Mouse (Mus musculus): ENCODE measurements around the gene Rasgrp4. TPM values are rescaled to one million over a fixed set of nuclear protein-coding genes. Genes with fewer than 3 reads are reported as not detected.

Gene Rasgrp4
- 2.9 TPM for total RNA-seq (2023)

GRCm38 (mm10) chr7:29134693-29135386 lies at the start of gene Rasgrp4:
TSS of gene Rasgrp4 (plus strand) at chr7:29134851.

GRCm38 (mm10) chr7:29124970-29125369 lies 9.7 kb upstream of the Rasgrp4 start, which contains the start of gene Ryr1:
TSS of gene Ryr1 (minus strand) at chr7:29125179.

GRCm38 (mm10) chr7:29155838-29156782 lies 21.5 kb downstream of the Rasgrp4 start, which contains the start of gene Fam98c:
TSS of gene Fam98c (minus strand) at chr7:29156234.

GRCm38 (mm10) chr7:29170066-29170754 lies 35.6 kb downstream of the Rasgrp4 start, which contains the start of the genes Ggn and Spred3:
TSS of gene Ggn (plus strand) at chr7:29170210.
TSS of gene Spred3 (minus strand) at chr7:29170411.

GRCm38 (mm10) chr7:29180077-29180853 lies 45.6 kb downstream of the Rasgrp4 start, which contains the start of gene Psmd8:
TSS of gene Psmd8 (minus strand) at chr7:29180701.

Other genes starting within 250 kb of the Rasgrp4 start
- 172 TPM for gene Actn4, start 172.5 kb upstream of the Rasgrp4 start, total RNA-seq (2023)
- gene Eif3k, start 153.0 kb upstream of the Rasgrp4 start, total RNA-seq (2023), result 306 TPM
- gene Map4k1, start 152.8 kb upstream of the Rasgrp4 start, total RNA-seq (2023), result 83.2 TPM
- gene Ryr1, start 9.7 kb upstream of the Rasgrp4 start, total RNA-seq (2023), result not detected
- gene Fam98c, start 21.4 kb downstream of the Rasgrp4 start, total RNA-seq (2023), result 36.9 TPM
- gene Ggn, start 35.4 kb downstream of the Rasgrp4 start, total RNA-seq (2023), result not detected
- 1.0 TPM for gene Spred3, start 35.6 kb downstream of the Rasgrp4 start, total RNA-seq (2023)
- gene Psmd8, start 45.9 kb downstream of the Rasgrp4 start, total RNA-seq (2023), result 152 TPM
- gene Catsperg1, start 79.2 kb downstream of the Rasgrp4 start, total RNA-seq (2023), result 0.77 TPM
- gene Kcnk6, start 97.7 kb downstream of the Rasgrp4 start, total RNA-seq (2023), result 1.3 TPM
- 23.8 TPM for gene Yif1b, start 103.5 kb downstream of the Rasgrp4 start, total RNA-seq (2023)
- 1.2 TPM for gene 2200002D01Rik, start 113.6 kb downstream of the Rasgrp4 start, total RNA-seq (2023)
- 78.7 TPM for gene Spint2, start 147.1 kb downstream of the Rasgrp4 start, total RNA-seq (2023)
- 1.8 TPM for gene Ppp1r14a, start 154.5 kb downstream of the Rasgrp4 start, total RNA-seq (2023)
- not detected for gene Dpf1, start 169.1 kb downstream of the Rasgrp4 start, total RNA-seq (2023)